Mouse (Mus musculus): ENCODE data around the gene Ccdc91. TPM values are rescaled to one million over a fixed set of nuclear protein-coding genes. Genes with fewer than 3 reads are reported as not detected.

Gene Ccdc91
- total and polyA plus RNA-seq, 3 experiments, result 12.0 to 15.6 (median 14.4) TPM

- TF ChIP-seq HCFC1 (IDR thresholded peaks at IDR 0.05; ENCODE audit: low read depth, low read length) (no peak), TBP (conservative IDR thresholded peaks at IDR 0.05; ENCODE audit: low read depth, low read length) (no peak), NELFE (IDR thresholded peaks at IDR 0.05; ENCODE audit: low read depth, low read length) (no peak), SIN3A (IDR thresholded peaks at IDR 0.05; ENCODE audit: low read length) (no peak), CHD1 (IDR thresholded peaks at IDR 0.05; ENCODE audit: low read depth, low read length) (no peak), UBTF (IDR thresholded peaks at IDR 0.05; ENCODE audit: low read depth, low read length) (no peak), PAX5 (IDR thresholded peaks at IDR 0.05; ENCODE audit: low read length) (no peak), MYC (IDR thresholded peaks at IDR 0.05; ENCODE audit: low read depth, low read length) (no peak), ELF1 (IDR thresholded peaks at IDR 0.05; ENCODE audit: low read depth, low read length) (no peak), MAZ (IDR thresholded peaks at IDR 0.05; ENCODE audit: low read depth, low read length) (no peak), POLR2A (IDR thresholded peaks at IDR 0.05; ENCODE audit: low read depth, low read length) (no peak), CTCF (conservative IDR thresholded peaks at IDR 0.05 in 1 of 2, IDR thresholded peaks at IDR 0.05 in 1 of 2; ENCODE audit: low read depth in 2 of 2, low read length in 2 of 2) (no peak), MXI1 (IDR thresholded peaks at IDR 0.05; ENCODE audit: low read depth, low read length) (no peak), ZNF384 (IDR thresholded peaks at IDR 0.05; ENCODE audit: low read depth, low read length) (no peak), ZMIZ1 (IDR thresholded peaks at IDR 0.05; ENCODE audit: low read depth, low read length) (no peak), TCF12 (IDR thresholded peaks at IDR 0.05; ENCODE audit: low read depth, low read length) (no peak)
- no peak overlapping the region for H3K4me2 ChIP-seq (ENCODE audit: insufficient read depth, low read depth, poor library complexity, severe bottlenecking)
- H3K4me1 ChIP-seq (ENCODE audit: control insufficient read depth in 1 of 2, insufficient read depth in 2 of 2), result 0 out of 4 replicates have a peak, but pooled peaks cover 0 to 3% of the 10 kb centered on the region in 2 experiments
- H3K36me3 ChIP-seq (replicated peaks in 1 of 2; ENCODE audit: control insufficient read depth in 1 of 2, insufficient read depth in 1 of 2, low read length in 1 of 2), result peaks cover 0 to 9% of the 10 kb centered on the region in 2 experiments
- in situ Hi-C loops (cut with MboI; ENCODE audit: low pct_ligation_motif_present, low pct_unique_long_range_greater_than_20kb, low sequenced_read_pairs) (no loop called here), dilution Hi-C loops (cut with MboI; ENCODE audit: extremely low pct_ligation_motif_present, extremely low pct_unique_long_range_greater_than_20kb, low sequenced_read_pairs) (no loop called here)
- H3K9me3 ChIP-seq (replicated peaks; ENCODE audit: low read length), result no peaks in the 10 kb centered on the region
- H3K9ac ChIP-seq (ENCODE audit: insufficient read depth, low read depth), result no peak overlapping the region
- no peaks in the 10 kb centered on the region for H3K79me2 ChIP-seq (replicated peaks; ENCODE audit: control insufficient read depth, extremely low read depth, insufficient read depth, poor library complexity, severe bottlenecking)
- no peaks in the 10 kb centered on the region for H3K27me3 ChIP-seq (replicated peaks)
- no peak overlapping the region for H3K4me3 ChIP-seq (replicated peaks in 1 of 3; ENCODE audit: low read depth in 2 of 3, low read length in 2 of 3, poor library complexity in 1 of 3)
- DNase-seq (ENCODE audit: extremely low read depth), result no peak
- no peak overlapping the region for H3K27ac ChIP-seq (ENCODE audit: insufficient read depth, low read depth)
These were observed 84.8 kb downstream of the Ccdc91 start for GRCm38 (mm10) chr6:147560436-147560835.

- no peak for DNase-seq (ENCODE audit: extremely low read depth)
- in situ Hi-C loops (cut with MboI; ENCODE audit: low pct_ligation_motif_present, low pct_unique_long_range_greater_than_20kb, low sequenced_read_pairs) (no loop called here), dilution Hi-C loops (cut with MboI; ENCODE audit: extremely low pct_ligation_motif_present, extremely low pct_unique_long_range_greater_than_20kb, low sequenced_read_pairs) (no loop called here)
- Histone ChIP-seq H3K4me1 (ENCODE audit: control insufficient read depth in 1 of 2, insufficient read depth in 2 of 2) (peaks cover 0 to 9% of the 10 kb centered on the region in 2 experiments; a peak in 2 of 4 replicates), H3K9me3 (replicated peaks; ENCODE audit: low read length) (no peaks in the 10 kb centered on the region), H3K27me3 (replicated peaks) (no peaks in the 10 kb centered on the region), H3K79me2 (replicated peaks; ENCODE audit: control insufficient read depth, extremely low read depth, insufficient read depth, poor library complexity, severe bottlenecking) (no peaks in the 10 kb centered on the region), H3K27ac (ENCODE audit: insufficient read depth, low read depth) (no peak overlapping the region), H3K9ac (ENCODE audit: insufficient read depth, low read depth) (no peak overlapping the region), H3K4me2 (ENCODE audit: insufficient read depth, low read depth, poor library complexity, severe bottlenecking) (no peak overlapping the region), H3K36me3 (replicated peaks in 1 of 2; ENCODE audit: control insufficient read depth in 1 of 2, insufficient read depth in 1 of 2, low read length in 1 of 2) (peaks cover 0 to 2% of the 10 kb centered on the region in 2 experiments), H3K4me3 (replicated peaks in 1 of 3; ENCODE audit: low read depth in 2 of 3, low read length in 2 of 3, poor library complexity in 1 of 3) (no peak overlapping the region)
- TF ChIP-seq MAX (IDR thresholded peaks at IDR 0.05; ENCODE audit: low read length), result no peak
These were observed 93.6 kb downstream of the Ccdc91 start for GRCm38 (mm10) chr6:147569246-147569645.
